Mouse (Mus musculus): ENCODE results near the gene Cryzl1. TPM values are rescaled to one million over a fixed set of nuclear protein-coding genes. Genes with fewer than 3 reads are reported as not detected.

The Cryzl1 gene
- polyA plus RNA-seq, 1 experiment from 2014 or later = 65.9 TPM

- no peak overlapping the region for H3K4me3 ChIP-seq
- 81% methylated on average over 3 of the region's 3 CpGs for WGBS
- peaks cover 18% of the 10 kb centered on the region for H3K4me1 ChIP-seq
- H3K4me2 ChIP-seq = no peak overlapping the region
- no peak overlapping the region for H3K9ac ChIP-seq
- H3K27ac ChIP-seq = no peak overlapping the region
- no peak for ATAC-seq (ENCODE audit: insufficient number of reproducible peaks, low FRiP score, low TSS enrichment, low read depth)
- H3K9me3 ChIP-seq = no peaks in the 10 kb centered on the region
- no peaks in the 10 kb centered on the region for H3K27me3 ChIP-seq
- no peaks in the 10 kb centered on the region for H3K36me3 ChIP-seq
Observed at GRCm38 (mm10) chr16:91761761-91762160, 33.0 kb upstream of the Cryzl1 start.

GRCm38 (mm10) chr16:91761202-91761601 lies 32.4 kb upstream of the Cryzl1 start:
- 82% methylated on average over 9 of the region's 9 CpGs for WGBS
- Histone ChIP-seq H3K27ac (no peak overlapping the region), H3K4me3 (no peak overlapping the region), H3K4me2 (no peak overlapping the region), H3K36me3 (no peaks in the 10 kb centered on the region), H3K9me3 (no peaks in the 10 kb centered on the region), H3K9ac (no peak overlapping the region), H3K27me3 (no peaks in the 10 kb centered on the region), H3K4me1 (peaks cover 16% of the 10 kb centered on the region)
- ATAC-seq (ENCODE audit: insufficient number of reproducible peaks, low FRiP score, low TSS enrichment, low read depth) = no peak

GRCm38 (mm10) chr16:91754957-91755356 lies 26.2 kb upstream of the Cryzl1 start:
- Histone ChIP-seq H3K27ac (no peak overlapping the region), H3K9me3 (no peaks in the 10 kb centered on the region), H3K4me1 (peaks cover 17% of the 10 kb centered on the region), H3K4me2 (no peak overlapping the region), H3K4me3 (no peak overlapping the region), H3K27me3 (no peaks in the 10 kb centered on the region), H3K9ac (no peak overlapping the region), H3K36me3 (no peaks in the 10 kb centered on the region)
- 87% methylated on average over 6 of the region's 6 CpGs for WGBS
- no peak for ATAC-seq (ENCODE audit: insufficient number of reproducible peaks, low FRiP score, low TSS enrichment, low read depth)

- Histone ChIP-seq H3K4me3 (no peak overlapping the region), H3K9me3 (no peaks in the 10 kb centered on the region), H3K27ac (no peak overlapping the region), H3K9ac (no peak overlapping the region), H3K27me3 (no peaks in the 10 kb centered on the region), H3K4me1 (peaks cover 17% of the 10 kb centered on the region), H3K36me3 (no peaks in the 10 kb centered on the region), H3K4me2 (no peak overlapping the region)
- 59% methylated on average over 4 of the region's 4 CpGs for WGBS
- no peak for ATAC-seq (ENCODE audit: insufficient number of reproducible peaks, low FRiP score, low TSS enrichment, low read depth)
Observed at GRCm38 (mm10) chr16:91753611-91754010, 24.8 kb upstream of the Cryzl1 start.

GRCm38 (mm10) chr16:91751644-91752385 lies 23.0 kb upstream of the Cryzl1 start:
- 80% methylated on average over 13 of the region's 13 CpGs for WGBS
- no peak overlapping the region for H3K4me2 ChIP-seq
- no peak overlapping the region for H3K27ac ChIP-seq
- no peak overlapping the region for H3K9ac ChIP-seq
- H3K4me3 ChIP-seq = no peak overlapping the region
- no peak for ATAC-seq (ENCODE audit: insufficient number of reproducible peaks, low FRiP score, low TSS enrichment, low read depth)
- H3K4me1 ChIP-seq = peaks cover 13% of the 10 kb centered on the region
- no peaks in the 10 kb centered on the region for H3K36me3 ChIP-seq
- no peaks in the 10 kb centered on the region for H3K9me3 ChIP-seq
- H3K27me3 ChIP-seq = no peaks in the 10 kb centered on the region

GRCm38 (mm10) chr16:91747567-91747966 lies 18.8 kb upstream of the Cryzl1 start:
- Histone ChIP-seq H3K27me3 (no peaks in the 10 kb centered on the region), H3K27ac (no peak overlapping the region), H3K9me3 (no peaks in the 10 kb centered on the region), H3K4me3 (no peak overlapping the region), H3K9ac (no peak overlapping the region), H3K4me1 (peaks cover 19% of the 10 kb centered on the region), H3K36me3 (no peaks in the 10 kb centered on the region), H3K4me2 (no peak overlapping the region)
- 70% methylated on average over 6 of the region's 6 CpGs for WGBS
- no peak for ATAC-seq (ENCODE audit: insufficient number of reproducible peaks, low FRiP score, low TSS enrichment, low read depth)

GRCm38 (mm10) chr16:91746101-91746950 lies 17.6 kb upstream of the Cryzl1 start:
- WGBS = 9% methylated on average over 14 of the region's 14 CpGs
- H3K36me3 ChIP-seq = no peaks in the 10 kb centered on the region
- peaks cover 14% of the 10 kb centered on the region for H3K4me1 ChIP-seq
- no peaks in the 10 kb centered on the region for H3K27me3 ChIP-seq
- no peaks in the 10 kb centered on the region for H3K9me3 ChIP-seq
- H3K4me2 ChIP-seq = no peak overlapping the region; the same call in 1 of the 2 replicates
- H3K27ac ChIP-seq = peak overlapping the region; percentile 61; the same call in 1 of the 2 replicates
- no peak overlapping the region for H3K9ac ChIP-seq
- ATAC-seq (ENCODE audit: insufficient number of reproducible peaks, low FRiP score, low TSS enrichment, low read depth) = peak; percentile 72; the same call in 1 of the 2 replicates
- H3K4me3 ChIP-seq = no peak overlapping the region

- Histone ChIP-seq H3K4me3 (no peak overlapping the region), H3K4me2 (no peak overlapping the region), H3K9ac (no peak overlapping the region), H3K36me3 (no peaks in the 10 kb centered on the region), H3K27me3 (no peaks in the 10 kb centered on the region), H3K9me3 (no peaks in the 10 kb centered on the region), H3K27ac (no peak overlapping the region), H3K4me1 (peaks cover 17% of the 10 kb centered on the region)
- no peak for ATAC-seq (ENCODE audit: insufficient number of reproducible peaks, low FRiP score, low TSS enrichment, low read depth)
- 71% methylated on average over 7 of the region's 7 CpGs for WGBS
Observed at GRCm38 (mm10) chr16:91743055-91743454, 14.3 kb upstream of the Cryzl1 start.

- Histone ChIP-seq H3K9me3 (no peaks in the 10 kb centered on the region), H3K4me1 (peaks cover 9% of the 10 kb centered on the region), H3K36me3 (no peaks in the 10 kb centered on the region), H3K9ac (no peak overlapping the region), H3K4me2 (no peak overlapping the region), H3K27ac (no peak overlapping the region), H3K4me3 (no peak overlapping the region), H3K27me3 (no peaks in the 10 kb centered on the region)
- ATAC-seq (ENCODE audit: insufficient number of reproducible peaks, low FRiP score, low TSS enrichment, low read depth) = no peak
- 69% methylated on average over 7 of the region's 7 CpGs for WGBS
Observed at GRCm38 (mm10) chr16:91740918-91741255, 12.1 kb upstream of the Cryzl1 start.

GRCm38 (mm10) chr16:91740184-91740917 lies 11.6 kb upstream of the Cryzl1 start:
- H3K36me3 ChIP-seq = no peaks in the 10 kb centered on the region
- H3K27ac ChIP-seq = no peak overlapping the region
- H3K4me2 ChIP-seq = no peak overlapping the region
- no peaks in the 10 kb centered on the region for H3K27me3 ChIP-seq
- H3K9me3 ChIP-seq = no peaks in the 10 kb centered on the region
- no peak overlapping the region for H3K4me3 ChIP-seq
- H3K4me1 ChIP-seq = peaks cover 8% of the 10 kb centered on the region
- no peak for ATAC-seq (ENCODE audit: insufficient number of reproducible peaks, low FRiP score, low TSS enrichment, low read depth)
- H3K9ac ChIP-seq = no peak overlapping the region
- 60% methylated on average over 8 of the region's 8 CpGs for WGBS

- WGBS = 84% methylated on average over 6 of the region's 6 CpGs
- Histone ChIP-seq H3K27ac (no peak overlapping the region), H3K4me2 (no peak overlapping the region), H3K27me3 (no peaks in the 10 kb centered on the region), H3K4me3 (no peak overlapping the region), H3K9ac (no peak overlapping the region), H3K9me3 (no peaks in the 10 kb centered on the region), H3K36me3 (no peaks in the 10 kb centered on the region), H3K4me1 (peaks cover 12% of the 10 kb centered on the region)
- no peak for ATAC-seq (ENCODE audit: insufficient number of reproducible peaks, low FRiP score, low TSS enrichment, low read depth)
Observed at GRCm38 (mm10) chr16:91738505-91738904, 9.7 kb upstream of the Cryzl1 start.

Data from limb, embryonic 15.5 days (tissue).